Mouse (Mus musculus) right cerebral cortex, postnatal 36 days (tissue): ENCODE results near the gene Ibsp.

ENCODE experiments used
- DNase-seq, 2 experiments: peaks; one replicate each; pipeline ENCODE4 v3.0.0; 2022; ENCODE audit warnings: low spot score in 2 of 2, mixed read lengths in 1 of 2

Ibsp gene

DNA sequence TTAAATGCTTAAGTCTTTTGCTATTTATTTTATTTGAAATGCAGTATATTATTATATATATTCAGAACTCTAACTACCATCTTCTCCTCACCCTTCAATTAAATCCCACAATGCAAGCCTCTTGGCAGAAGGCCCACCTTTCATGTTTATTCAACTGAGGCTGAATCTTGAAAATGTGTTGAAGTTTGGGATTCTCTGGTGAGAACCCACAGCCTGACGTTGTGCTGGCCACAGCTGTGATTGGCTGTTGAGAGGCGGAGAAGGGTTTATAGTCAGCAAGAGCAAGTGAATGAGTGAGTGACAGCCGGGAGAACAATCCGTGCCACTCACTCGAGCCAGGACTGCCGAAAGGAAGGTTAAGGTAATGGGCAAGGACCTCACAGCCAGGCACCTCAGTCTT, at the start of gene Ibsp:
Ibsp (plus strand) TSS at position 178 of the 400 bp plus-strand sequence.
- no peak for DNase-seq

DNA sequence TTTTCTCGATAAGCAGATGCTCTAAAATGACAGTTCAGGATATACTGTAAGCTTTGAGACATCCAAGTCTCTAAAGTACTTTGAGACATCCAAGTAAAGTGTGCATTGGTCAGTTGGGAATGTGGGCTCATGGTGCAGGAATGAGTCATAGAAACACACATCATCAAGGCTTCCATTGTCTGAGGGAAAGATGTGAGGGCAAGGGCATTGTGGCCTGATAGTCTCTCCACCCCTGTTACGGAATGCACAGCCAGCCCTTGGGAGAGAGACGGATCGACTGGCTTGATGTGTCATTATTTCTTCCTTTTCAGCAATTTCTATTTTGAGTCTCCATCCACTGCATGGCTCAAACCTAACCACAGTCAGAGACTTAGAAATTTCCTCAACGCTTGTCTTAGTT, 47.2 kb upstream of the Ibsp start:
- no peak for DNase-seq

DNA sequence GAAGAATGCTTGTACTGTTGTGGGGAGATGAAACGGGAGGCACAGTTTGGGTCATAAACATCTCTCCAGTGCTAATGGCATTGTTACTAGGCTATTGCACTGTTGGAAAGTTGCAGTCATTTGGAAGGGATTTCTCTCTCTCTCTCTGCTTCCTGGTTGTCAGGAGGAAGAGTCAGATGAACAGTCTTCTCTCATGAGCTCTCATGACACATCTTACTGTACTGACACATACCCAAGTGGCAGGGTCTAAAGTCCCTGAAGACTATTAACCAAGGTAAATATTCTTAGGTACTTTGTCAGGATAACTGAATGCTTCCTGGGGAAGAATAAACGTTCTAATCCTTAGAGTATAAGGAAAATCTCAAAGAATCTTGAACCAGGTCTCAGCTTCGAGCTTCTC, 42.4 kb upstream of the Ibsp start:
- no peak for DNase-seq

DNA sequence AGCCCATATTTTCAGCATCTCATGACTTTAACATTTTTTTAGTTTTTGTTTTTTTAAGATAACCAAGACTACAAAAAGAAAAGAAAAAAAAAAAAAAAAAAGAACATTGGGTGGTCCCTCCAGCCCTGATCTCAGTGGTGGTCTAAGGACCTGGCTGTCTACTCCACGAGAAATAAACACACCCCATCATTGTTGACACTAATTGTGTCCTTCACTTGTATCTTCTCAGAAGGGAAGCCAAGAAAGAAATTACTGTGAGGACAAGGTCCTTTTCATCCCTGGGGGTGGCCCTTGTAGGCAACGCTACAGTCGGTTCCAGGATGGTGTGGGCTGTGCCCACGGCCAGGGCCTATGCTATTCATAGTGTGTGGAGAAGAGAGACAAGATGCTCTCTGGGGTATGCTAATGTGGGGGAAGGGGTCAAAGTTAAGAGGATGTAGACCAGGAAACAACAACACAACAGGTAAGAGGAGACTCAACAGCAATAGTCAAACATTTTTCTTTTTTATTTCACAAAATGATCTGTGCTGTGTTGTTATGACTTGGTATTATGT, 37.0 kb upstream of the Ibsp start:
- DNase-seq: no peak

DNA sequence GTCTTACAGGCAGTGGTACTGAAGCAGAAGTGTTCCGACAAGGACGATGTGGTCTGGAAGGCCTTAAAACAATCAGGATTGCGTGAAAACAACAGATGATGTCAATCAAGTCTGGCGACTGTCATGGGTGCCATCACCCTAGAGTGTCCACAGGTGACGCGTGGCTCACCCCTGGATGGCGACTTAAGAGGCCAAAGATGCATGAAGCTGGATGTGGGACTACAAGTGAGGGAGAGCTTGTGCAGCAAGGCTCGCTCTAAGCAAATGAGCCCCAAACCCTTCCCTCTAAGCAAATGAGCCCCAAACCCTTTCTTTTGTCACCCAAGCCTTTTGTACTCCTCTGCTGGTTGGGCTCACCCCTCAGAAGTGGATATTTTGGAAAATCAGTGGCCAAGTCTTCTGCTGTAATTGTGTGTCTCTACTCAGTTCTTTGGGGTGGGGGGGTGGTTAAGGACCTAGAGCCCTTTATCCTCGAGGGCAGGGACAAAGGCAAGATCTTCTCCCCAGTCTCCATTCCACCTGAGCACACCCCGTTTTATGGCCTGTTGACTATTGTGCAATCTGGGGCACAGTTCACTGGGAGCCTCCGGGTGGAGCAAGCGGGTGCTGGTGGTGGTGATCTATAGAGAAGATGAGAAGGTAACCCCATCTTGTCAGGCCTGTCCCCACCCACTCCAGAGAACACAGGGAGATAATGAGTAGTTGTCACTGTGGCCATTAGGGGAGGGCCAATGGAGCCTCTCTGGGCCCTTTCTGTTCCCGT, 35.8 kb upstream of the Ibsp start:
- no peak for DNase-seq

DNA sequence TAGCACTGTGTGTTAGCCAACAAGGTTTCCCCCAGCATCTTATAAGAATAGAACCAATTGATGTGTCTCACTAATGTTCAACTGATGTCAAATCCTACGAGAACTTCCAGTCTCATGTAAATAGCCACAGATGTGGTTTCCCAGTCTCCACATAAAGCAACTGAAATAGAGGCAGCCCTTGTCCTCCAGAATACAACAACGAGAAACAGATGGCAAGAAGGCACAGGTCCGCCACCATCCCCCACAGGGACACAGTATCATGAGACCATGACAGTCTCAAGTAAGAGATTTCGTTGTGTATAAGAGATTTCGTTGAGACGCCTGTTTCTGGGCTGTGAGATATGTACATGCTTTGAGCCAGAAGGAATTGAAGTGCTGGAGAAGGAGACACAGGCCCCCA, 4.8 kb upstream of the Ibsp start:
- DNase-seq: no peak

DNA sequence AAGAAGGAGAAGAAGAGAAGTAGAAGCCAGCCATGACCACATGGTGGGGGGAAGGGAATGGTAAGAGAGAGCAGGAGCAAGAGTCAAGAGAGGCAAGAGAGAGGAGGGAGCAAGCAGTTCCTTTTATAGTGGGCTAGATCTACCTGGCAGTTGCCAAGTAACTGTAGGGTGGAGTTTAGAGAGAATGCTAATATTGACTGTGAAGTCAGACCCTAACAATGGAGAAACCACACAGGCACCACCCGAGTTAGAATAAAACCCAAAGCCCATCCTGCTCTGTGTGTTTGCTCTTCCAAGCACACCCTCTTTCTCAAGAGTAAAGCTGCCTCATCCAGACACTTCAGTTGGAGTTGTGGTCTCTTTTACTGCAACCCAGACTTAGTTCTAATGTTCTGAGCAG, 15.1 kb downstream of the Ibsp start:
- DNase-seq: no peak

DNA sequence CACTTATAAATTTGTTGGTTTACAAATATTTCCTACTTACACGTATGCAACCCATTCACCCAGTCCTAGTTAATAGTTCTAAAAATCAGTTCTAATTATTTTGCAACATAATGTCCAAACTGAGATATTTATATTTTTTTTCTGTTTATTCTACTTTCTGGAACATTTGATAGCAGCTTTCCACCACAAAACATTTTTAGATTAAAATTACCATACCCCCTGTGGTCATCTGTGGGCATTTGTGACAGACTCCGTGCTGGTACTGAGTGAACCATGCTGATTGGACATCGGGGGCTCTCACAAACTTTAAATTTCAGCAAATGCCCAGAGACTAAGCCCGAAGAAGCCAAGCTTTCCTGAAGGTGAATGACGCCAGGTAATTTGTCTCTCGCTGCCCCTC, 26.1 kb downstream of the Ibsp start, which contains the start of gene Mepe:
Mepe (plus strand) TSS at position 301 of the 400 bp plus-strand sequence.
- no peak for DNase-seq

DNA sequence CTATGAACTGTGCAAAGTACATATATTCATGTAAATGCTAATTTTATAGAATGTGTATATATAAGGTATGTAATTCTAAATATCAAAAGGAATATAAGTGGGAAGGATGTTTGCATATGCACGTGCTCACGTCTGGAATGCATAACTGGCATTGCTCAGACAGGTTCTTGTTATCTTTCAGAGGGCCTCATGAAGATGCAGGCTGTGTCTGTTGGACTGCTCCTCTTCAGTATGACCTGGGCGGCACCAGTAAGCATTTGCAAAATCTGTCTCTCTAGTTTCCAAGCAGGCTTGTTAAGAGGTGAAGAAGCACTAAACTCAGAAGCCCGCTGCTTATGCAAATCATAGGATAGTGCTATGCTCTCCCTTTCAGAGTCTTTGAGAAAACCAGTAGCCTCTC, 27.9 kb downstream of the Ibsp start:
- no peak for DNase-seq

DNA sequence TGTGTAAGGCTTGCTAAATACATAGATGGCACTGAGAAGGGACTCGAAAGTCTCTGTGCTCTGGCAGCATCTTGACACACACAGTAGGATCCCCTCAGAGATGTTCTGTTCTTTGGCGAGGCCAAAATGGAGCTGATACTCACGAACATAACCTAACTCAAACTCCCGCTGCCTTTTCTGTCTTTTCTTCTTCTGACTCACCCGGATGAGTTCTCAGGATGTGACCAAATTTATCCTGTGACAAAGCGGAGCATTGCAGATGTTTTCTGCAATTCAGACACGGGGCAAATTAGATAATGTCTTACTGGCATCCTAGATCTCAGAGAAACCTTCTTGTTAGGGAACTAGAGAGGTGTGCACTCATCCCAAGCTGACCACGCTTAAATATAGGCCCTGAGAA, 28.4 kb downstream of the Ibsp start:
- DNase-seq: no peak

DNA sequence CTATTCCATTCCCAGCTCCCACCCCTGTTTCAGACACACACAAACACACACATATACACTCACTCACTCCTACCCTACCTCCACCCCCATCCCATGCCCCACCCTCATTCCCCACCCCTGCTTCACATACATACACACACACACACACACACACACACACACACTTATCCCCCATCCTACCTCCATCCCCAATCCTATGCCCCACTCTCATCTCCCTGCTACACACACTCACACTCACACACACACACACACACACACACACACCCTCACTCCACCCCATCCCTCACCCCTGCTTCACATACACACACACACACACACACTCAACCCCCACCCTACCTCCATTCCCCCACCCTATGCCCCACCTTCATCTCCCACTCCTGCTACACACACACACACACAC, 28.9 kb downstream of the Ibsp start:
- no peak for DNase-seq

DNA sequence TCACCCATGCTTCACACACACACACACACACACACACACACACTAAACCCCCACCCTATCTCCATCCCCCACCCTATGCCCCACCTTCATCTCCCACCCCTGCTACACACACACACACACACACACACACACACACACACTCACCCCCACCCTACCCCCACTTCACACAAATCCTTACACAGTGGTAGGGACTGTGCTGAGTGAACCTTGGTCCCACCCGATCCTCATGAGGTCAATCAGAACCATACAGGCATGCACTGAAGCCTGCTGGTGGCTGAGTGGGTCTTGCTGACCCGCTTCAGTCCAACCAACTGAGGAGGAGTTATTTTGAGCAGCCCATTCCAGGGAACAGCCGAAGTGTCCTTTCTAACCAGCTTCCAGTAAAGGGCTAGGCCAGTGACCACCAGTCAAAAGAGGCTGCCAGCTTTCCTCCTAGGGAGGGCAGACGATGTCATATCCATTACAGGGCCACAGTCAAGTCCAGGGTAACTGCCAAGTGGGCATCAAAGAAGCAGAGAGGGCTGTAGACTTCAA, 29.4 kb downstream of the Ibsp start:
- DNase-seq: no peak

DNA sequence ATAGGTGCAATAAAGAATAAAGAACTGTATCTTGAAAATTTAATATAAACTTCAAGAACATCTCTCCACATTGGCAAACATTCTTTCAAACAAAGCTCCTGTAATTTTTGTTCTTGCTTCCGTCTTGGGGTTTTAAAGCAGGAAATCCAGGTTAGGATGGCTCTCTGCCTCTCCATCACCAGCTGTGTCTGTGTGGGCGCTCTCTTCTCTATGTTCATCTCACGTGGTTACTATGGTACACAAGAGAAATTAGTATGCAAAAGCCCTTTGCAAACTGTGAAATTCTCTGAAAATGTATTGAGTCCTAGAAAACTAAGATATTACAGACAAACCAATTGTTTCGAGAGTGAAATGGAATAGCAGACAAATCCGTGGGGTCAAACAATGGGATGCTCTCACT, 30.4 kb downstream of the Ibsp start:
- peak in 1 of 2 experiments; percentile 34 for DNase-seq

DNA sequence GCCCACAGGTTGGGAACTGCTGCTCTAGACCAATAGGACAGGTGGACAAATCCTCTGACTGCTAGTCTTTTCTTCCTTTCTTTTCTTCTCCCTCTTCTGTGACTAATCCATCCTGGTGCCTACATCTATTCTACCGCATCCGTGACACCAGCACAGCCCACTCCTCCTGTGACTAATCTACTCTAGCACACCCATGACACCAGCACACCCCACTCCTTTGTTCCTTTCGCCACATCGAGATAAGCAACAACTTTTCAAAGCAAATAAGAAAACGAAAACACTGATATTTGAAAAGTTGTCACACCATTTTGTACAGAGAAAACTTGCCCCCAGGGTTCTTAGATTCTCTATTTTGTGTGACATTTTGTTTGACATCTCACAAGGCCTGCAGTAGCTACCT, 31.1 kb downstream of the Ibsp start:
- no peak for DNase-seq

DNA sequence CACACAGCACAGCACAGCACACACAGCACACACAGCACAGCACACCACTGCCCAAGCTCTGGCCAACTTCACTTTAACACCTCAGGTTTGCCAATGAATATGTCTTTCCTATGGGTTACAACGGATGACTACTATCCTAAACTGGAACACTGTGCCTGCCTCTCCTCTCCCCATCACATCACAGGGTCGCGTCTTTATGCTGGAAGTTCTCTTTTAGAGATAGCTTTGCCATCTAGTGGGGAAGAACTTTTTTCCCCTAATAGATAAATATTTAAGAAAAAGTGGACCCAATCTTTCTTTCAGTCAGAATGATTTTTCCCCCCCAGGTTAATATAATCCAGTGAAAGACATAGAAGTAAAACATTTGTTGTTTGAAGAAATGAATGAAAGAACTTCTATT, 33.3 kb downstream of the Ibsp start:
- DNase-seq: no peak

DNA sequence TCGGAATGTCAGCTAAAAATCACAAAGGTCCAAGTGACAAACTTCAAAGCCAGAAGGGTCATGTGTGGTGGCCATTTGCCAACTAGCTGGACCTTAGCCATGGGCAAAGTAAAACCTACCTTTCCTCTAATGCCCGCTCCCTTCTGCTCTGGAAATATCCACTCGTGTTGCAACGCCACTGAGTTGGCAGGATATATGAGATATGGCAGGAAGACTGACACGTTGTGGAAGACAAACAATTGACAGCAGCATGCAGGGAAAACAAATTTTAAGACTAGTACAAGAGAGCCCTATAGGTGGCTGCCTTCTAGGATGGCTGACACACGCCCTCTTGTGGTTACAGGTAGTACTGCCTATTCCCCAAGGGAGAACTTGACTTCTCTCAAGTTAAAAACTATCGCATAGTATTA, 34.3 kb downstream of the Ibsp start:
- peak in 1 of 2 experiments; percentile 39 for DNase-seq

DNA sequence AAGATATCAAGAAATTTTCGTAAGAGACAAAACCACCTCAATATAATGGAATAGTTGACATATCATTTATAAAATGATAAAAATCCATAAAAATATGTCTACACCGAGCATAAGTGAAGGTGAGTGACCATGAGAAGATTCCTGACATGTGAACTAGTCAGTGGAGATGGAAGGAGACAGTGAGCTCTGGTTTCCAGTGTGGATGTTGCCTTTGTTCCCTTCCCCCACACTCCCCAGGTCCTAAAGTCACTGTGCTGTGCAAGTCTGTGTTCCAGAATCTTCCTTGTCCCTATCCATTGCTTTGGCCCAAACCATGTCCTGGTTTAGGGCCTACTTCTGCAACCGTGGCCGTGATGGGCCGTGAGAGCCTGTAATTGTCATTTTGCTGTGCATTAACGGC, 34.7 kb downstream of the Ibsp start:
- DNase-seq: no peak

DNA sequence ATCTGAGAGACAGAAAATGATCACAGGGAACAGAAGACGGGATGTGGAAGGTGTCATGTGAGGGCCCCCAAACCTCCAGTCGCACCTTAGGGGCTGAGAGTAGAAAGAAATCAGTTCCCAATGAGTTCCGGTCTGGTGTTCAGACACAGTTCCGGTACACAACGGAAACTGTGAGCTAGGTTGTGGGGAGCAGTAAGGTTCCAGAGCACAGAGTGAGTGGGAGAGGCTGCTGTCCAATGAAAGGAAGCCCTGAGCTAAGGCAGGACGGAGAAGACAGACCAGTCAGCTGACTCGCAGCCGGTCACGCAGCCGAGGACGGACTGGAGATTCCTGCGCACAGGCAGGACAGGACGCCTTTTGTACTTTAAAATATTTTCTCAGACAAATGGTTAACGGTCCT, 35.5 kb downstream of the Ibsp start:
- DNase-seq: no peak

DNA sequence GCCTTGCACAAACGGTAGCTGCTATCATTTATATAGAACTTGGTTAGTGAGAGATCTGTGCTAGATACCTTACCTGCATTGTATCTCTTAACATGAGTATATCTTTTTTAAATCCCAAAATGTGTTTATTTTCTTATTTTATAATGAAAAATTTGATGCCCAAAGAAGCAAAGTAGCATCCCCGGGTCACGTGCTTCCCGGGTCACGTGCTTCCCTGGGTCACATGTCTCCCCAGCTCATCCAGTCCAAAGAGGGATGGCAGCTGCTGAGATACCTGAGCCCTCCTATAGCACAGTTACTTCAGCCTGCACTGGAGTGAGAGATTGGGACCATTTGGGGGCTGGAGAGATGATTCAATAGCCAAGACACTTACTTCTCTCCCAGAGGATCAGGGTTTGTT, 37.0 kb downstream of the Ibsp start:
- DNase-seq: no peak

DNA sequence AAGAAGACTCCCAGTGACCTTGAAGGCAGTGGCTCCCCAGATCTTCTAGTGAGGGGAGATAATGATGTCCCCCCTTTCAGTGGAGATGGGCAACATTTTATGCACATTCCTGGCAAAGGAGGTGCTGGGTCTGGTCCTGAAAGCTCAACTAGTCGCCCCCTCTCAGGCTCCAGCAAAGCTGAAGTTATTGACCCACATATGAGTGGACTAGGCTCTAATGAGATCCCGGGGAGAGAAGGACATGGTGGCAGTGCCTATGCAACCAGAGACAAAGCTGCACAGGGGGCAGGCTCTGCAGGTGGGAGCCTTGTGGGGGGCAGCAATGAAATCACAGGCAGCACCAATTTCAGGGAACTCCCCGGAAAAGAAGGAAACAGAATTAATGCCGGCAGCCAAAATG, 38.5 kb downstream of the Ibsp start:
- no peak for DNase-seq

DNA sequence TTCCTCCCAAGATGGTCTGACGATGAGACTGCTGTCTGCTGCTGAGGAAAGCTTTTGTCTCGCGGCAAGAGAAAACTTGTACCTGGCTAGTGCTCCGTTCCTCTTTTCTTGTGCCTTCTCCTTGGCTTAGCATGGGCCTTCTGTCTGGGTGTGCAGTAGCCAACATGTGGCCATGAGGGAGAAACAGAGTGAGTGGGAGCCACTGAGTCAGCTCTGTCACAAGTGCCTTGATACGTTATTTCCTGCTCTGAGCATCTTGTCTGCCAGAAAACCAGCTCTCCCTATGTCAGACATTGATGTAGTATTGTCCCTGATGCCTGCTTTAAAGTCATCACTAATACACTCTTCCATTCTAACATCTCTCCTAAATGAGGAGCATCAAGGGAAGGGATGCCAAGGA, 40.0 kb downstream of the Ibsp start:
- DNase-seq: no peak

DNA sequence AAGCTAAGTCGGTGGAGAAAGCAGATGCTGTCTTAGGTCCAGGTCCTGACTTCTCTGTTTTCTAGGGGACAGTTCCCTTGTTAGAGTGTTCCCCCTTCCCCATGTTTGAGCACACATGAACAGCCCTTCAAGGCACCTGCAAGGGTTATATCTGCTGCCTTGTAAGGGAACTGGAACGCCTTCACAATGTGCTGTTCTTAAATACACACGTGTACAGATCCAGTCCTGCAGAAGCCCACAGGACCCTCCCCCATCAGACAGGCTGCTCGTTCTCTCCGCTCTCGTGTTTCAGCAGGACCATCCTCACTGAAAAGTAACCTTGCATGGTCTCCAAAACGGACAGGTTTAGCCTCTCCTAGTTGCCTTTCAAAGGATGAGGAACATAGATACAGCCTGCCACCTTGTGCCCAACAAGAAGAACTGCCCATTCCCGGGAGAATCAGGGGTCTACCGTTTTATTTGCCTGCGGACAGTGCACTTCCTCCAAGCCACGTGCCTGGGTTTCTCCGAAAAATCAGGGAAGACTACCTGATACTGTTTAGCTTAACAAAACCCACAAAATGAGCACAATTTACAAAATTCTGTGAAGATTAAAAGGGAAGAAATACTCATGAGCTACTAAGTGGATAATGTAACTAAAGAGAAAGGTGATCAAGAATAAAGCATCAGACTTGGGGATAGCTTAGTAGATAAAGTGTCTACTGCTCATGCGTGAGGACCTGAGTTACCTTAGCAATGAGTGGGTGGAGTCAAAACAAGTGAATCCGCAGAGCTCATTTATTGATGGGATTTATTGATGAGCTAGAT, 40.9 kb downstream of the Ibsp start:
- no peak for DNase-seq

DNA sequence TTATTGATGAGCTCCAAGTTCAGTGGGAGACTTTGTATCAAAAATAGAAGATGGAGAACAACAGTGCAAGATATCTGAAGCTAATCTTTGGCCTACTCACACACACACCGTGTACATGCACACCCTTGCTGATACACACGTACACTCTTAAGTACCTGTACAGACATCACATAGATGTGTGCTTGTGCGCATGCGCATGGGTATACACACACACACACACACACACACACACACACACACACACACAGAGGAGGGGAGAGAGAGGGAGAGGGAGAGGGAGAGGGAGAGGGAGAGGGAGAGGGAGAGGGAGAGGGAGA, 41.5 kb downstream of the Ibsp start:
- no peak for DNase-seq
